Mouse (Mus musculus) kidney, embryonic 15.5 days (tissue): Measurements from ENCODE around the gene Gm10401. TPM values are rescaled to one million over a fixed set of nuclear protein-coding genes. Genes with fewer than 3 reads are reported as not detected.
"Not testable (repeated sequence)": the region's sequence is repeated elsewhere in the genome, so short reads cannot be mapped to it uniquely, and the experiment has no call there.

Source experiments
- ATAC-seq: fragments of 200-750 bp; cut with Nextera tagmentation; replicated peaks from 2 replicates; pipeline ENCODE4 v1.8.0; 2017; ENCODE audit warnings: moderate TSS enrichment; ENCODE audit not compliant: low FRiP score
- H3K27ac ChIP-seq: fragments of 300-500 bp; sonication (generic); 2 replicates; pipeline ENCODE4 v1.5.1; 2015; ENCODE audit warnings: mild to moderate bottlenecking, inconsistent platforms
- H3K27me3 ChIP-seq: fragments of 300-500 bp; sonication (generic); 2 replicates; pipeline ENCODE4 v1.6.1; 2015; ENCODE audit warnings: inconsistent platforms
- H3K36me3 ChIP-seq: fragments of 300-500 bp; sonication (generic); 2 replicates; pipeline ENCODE4 v1.6.1; 2015; ENCODE audit warnings: inconsistent platforms
- H3K4me1 ChIP-seq: fragments of 300-500 bp; sonication (generic); 2 replicates; pipeline ENCODE4 v1.6.1; 2015; ENCODE audit warnings: inconsistent platforms
- H3K4me2 ChIP-seq: fragments of 300-500 bp; sonication (generic); 2 replicates; pipeline ENCODE4 v1.6.1; 2015; ENCODE audit warnings: moderate library complexity, mild to moderate bottlenecking, inconsistent platforms
- H3K4me3 ChIP-seq: fragments of 300-500 bp; sonication (generic); replicated peaks from 2 replicates; pipeline ENCODE4 v1.5.1; 2015; ENCODE audit warnings: mild to moderate bottlenecking, inconsistent platforms
- H3K9ac ChIP-seq: fragments of 300-500 bp; sonication (generic); 2 replicates; pipeline ENCODE4 v1.6.1; 2015; ENCODE audit warnings: mild to moderate bottlenecking, inconsistent platforms
- H3K9me3 ChIP-seq: fragments of 300-500 bp; sonication (generic); replicated peaks from 2 replicates; pipeline ENCODE4 v1.6.1; 2016; ENCODE audit warnings: inconsistent platforms
- WGBS: fragments of 180-500 bp; shearing (Covaris S2); methylation state at CpG from one replicate; pipeline ENCODE4 v1.1.7; 2015; ENCODE audit warnings: mixed read lengths; 5-methylcytosine and 5-hydroxymethylcytosine counted together
- polyA plus RNA-seq: library from polyadenylated mRNA; unstranded; fragments of >200 nt; fragmentation: Nextera tagmentation; extraction: Ambion mirVana; gene quantifications from 2 replicates; pipeline ENCODE4 v1.2.1, GENCODE M21; 2015

Gene Gm10401
- polyA plus RNA-seq, 1 experiment from 2014 or later: 34.2 TPM

DNA sequence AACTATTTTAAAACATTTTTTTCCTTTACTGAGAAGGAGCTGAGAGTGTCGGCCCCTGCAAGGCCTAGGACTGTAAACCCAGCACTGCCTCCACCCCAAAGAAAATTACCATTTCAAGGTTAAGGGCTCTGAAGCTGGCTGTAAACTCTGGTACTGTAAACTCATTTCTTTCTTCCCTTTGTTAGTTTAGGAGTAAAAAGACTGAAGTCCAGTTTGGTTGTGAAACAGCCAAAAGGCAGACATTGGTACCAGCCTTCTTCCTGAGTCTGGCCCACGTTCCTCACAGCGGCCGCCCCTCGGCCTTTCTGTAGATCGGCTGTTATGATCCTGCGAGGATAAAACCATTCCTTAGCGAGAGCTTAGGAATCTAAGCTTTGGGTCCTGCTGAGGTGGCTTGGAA is 16.4 kb upstream of the Gm10401 start:
- H3K27ac ChIP-seq: no peak overlapping the region
- H3K4me1 ChIP-seq: peaks cover 15% of the 10 kb centered on the region
- WGBS: 90% methylated on average over 8 of the region's 8 CpGs
- no peak for ATAC-seq
- H3K9ac ChIP-seq: no peak overlapping the region
- H3K9me3 ChIP-seq: no peaks in the 10 kb centered on the region
- peaks cover 60% of the 10 kb centered on the region for H3K36me3 ChIP-seq
- H3K4me3 ChIP-seq: no peak overlapping the region
- no peaks in the 10 kb centered on the region for H3K27me3 ChIP-seq
- H3K4me2 ChIP-seq: no peak overlapping the region

DNA sequence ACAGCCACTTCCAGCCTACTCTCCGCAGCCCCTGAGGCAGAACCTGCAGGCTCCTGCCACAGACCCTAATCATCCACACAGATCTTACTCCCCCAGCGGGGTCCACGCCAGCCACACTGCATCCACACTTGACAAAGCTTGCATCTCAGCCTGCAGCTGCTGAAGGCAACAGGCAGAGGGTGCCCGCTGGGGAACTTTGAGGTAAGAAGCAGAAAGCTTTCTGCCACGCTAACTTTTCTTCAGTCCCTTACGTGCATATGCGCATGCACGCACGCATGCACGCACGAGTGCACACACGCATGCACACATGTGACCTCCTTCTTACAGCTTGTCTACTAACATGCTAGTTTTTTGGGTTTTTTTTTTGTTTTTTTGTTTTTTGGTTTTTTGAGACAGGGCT is 15.1 kb upstream of the Gm10401 start:
- 80% methylated on average over 12 of the region's 12 CpGs for WGBS
- no peaks in the 10 kb centered on the region for H3K27me3 ChIP-seq
- ATAC-seq: no peak
- H3K4me3 ChIP-seq: no peak overlapping the region
- H3K27ac ChIP-seq: no peak overlapping the region
- no peak overlapping the region for H3K9ac ChIP-seq
- no peaks in the 10 kb centered on the region for H3K9me3 ChIP-seq
- H3K36me3 ChIP-seq: peaks cover 60% of the 10 kb centered on the region
- H3K4me2 ChIP-seq: no peak overlapping the region
- peaks cover 5% of the 10 kb centered on the region for H3K4me1 ChIP-seq

DNA sequence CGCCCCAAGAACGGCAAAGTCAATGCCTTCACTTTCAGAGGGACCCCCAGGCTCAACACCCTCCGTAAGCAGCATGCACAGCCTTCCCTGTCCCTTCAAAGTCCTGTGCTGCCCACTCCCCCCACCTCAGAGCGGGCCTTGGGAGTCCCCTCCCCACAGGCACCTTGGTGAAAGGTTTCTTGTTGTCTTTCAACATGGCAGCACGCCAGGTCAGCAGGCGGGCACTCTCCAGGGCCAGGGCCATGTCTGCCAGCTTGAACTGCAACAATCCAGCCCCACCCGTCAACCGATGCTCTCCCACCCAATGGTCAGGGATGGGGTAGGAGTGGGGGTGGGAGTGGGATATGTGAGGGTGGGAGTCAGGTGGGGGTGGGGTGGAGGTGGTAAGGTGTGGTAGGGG is 13.1 kb upstream of the Gm10401 start:
- Histone ChIP-seq H3K4me2 (no peak overlapping the region), H3K36me3 (peaks cover 57% of the 10 kb centered on the region), H3K27ac (no peak overlapping the region), H3K4me1 (peaks cover 4% of the 10 kb centered on the region; the same call in 1 of the 2 replicates), H3K9me3 (no peaks in the 10 kb centered on the region), H3K27me3 (no peaks in the 10 kb centered on the region), H3K9ac (no peak overlapping the region), H3K4me3 (no peak overlapping the region)
- no peak for ATAC-seq
- WGBS: 89% methylated on average over 8 of the region's 8 CpGs

GRCm38 (mm10) chr5:115103253-115103652 is 5.2 kb upstream of the Gm10401 start:
- H3K9me3 ChIP-seq, H3K4me2 ChIP-seq, H3K9ac ChIP-seq, H3K4me1 ChIP-seq, ATAC-seq, H3K27ac ChIP-seq, H3K4me3 ChIP-seq, H3K27me3 ChIP-seq: not testable (repeated sequence)
- 96% methylated on average over 23 of the region's 23 CpGs for WGBS
- H3K36me3 ChIP-seq: peaks cover 47% of the 10 kb centered on the region

- Histone ChIP-seq H3K4me1 (no peaks in the 10 kb centered on the region), H3K4me3 (no peak overlapping the region), H3K9me3 (no peaks in the 10 kb centered on the region), H3K36me3 (peaks cover 51% of the 10 kb centered on the region), H3K4me2 (no peak overlapping the region), H3K27ac (no peak overlapping the region), H3K9ac (no peak overlapping the region), H3K27me3 (no peaks in the 10 kb centered on the region)
- whole genome bisulfite sequencing: 85% methylated on average over 2 of the region's 2 CpGs
- no peak for ATAC-seq
Observed at GRCm38 (mm10) chr5:115102231-115102630, 4.1 kb upstream of the Gm10401 start.

DNA sequence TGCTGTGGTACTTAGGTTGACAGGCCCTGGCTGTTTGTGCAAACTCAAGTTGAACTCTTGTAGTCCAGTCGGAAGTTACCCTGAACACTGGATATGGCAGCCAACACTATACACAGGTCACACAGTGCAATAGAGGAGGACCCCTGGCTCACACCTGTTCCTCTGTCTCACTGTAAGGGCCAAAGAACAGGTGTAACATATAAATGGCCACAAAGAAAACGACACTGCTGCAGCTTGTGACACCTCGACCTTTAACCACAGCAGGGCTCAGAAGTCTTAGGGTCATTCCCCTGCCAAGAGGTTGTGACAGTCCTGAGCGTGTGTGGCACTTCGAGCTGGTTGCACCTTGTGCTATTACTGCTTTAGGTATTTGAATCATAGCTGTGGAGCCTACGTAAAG is 2.4 kb upstream of the Gm10401 start:
- Histone ChIP-seq H3K27me3 (no peaks in the 10 kb centered on the region), H3K4me1 (no peaks in the 10 kb centered on the region), H3K4me3 (no peak overlapping the region), H3K36me3 (peaks cover 64% of the 10 kb centered on the region), H3K9ac (no peak overlapping the region), H3K4me2 (no peak overlapping the region), H3K9me3 (no peaks in the 10 kb centered on the region), H3K27ac (no peak overlapping the region)
- 71% methylated on average over 6 of the region's 6 CpGs for WGBS
- no peak for ATAC-seq

DNA sequence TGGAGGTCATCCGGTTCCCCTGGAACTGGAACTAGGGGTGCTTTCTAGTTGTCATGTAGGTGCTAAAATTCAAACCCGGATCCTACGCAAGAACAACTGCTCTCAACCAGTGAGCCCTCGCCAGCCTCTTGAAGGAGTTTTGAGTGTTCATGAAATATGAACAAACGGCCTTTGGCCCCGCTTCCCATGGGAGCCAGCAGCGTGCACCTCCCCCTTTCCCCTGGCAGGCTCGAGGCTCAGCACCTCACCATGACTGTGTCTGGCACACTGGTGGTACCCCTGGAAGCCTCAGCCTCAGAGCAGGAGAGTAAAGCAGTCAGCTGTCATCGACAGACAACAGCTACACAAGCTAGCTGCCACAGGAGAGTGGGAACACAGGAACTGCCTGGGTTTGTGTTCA is 1.9 kb upstream of the Gm10401 start:
- no peak overlapping the region for H3K27ac ChIP-seq
- peaks cover 69% of the 10 kb centered on the region for H3K36me3 ChIP-seq
- no peak overlapping the region for H3K4me3 ChIP-seq
- H3K9ac ChIP-seq: no peak overlapping the region
- WGBS: 79% methylated on average over 9 of the region's 9 CpGs
- no peak overlapping the region for H3K4me2 ChIP-seq
- H3K9me3 ChIP-seq: no peaks in the 10 kb centered on the region
- ATAC-seq: no peak
- no peaks in the 10 kb centered on the region for H3K27me3 ChIP-seq
- no peaks in the 10 kb centered on the region for H3K4me1 ChIP-seq

GRCm38 (mm10) chr5:115099530-115099929 is 1.4 kb upstream of the Gm10401 start:
- ATAC-seq: no peak

GRCm38 (mm10) chr5:115091776-115092175 is 6.3 kb downstream of the Gm10401 start:
- Histone ChIP-seq H3K4me1 (no peaks in the 10 kb centered on the region), H3K4me3 (no peak overlapping the region), H3K36me3 (peaks cover 99% of the 10 kb centered on the region), H3K27ac (no peak overlapping the region), H3K9ac (no peak overlapping the region), H3K27me3 (no peaks in the 10 kb centered on the region), H3K9me3 (no peaks in the 10 kb centered on the region), H3K4me2 (no peak overlapping the region)
- WGBS: 79% methylated on average over 6 of the region's 6 CpGs
- no peak for ATAC-seq

More at GRCm38 (mm10) chr5:115099530-115099929, 1.4 kb upstream of the Gm10401 start:
- no peak overlapping the region for H3K9ac ChIP-seq
- no peaks in the 10 kb centered on the region for H3K27me3 ChIP-seq
- H3K9me3 ChIP-seq: no peaks in the 10 kb centered on the region
- no peaks in the 10 kb centered on the region for H3K4me1 ChIP-seq
- 82% methylated on average over 5 of the region's 5 CpGs for WGBS
- no peak overlapping the region for H3K4me2 ChIP-seq
- peaks cover 70% of the 10 kb centered on the region for H3K36me3 ChIP-seq
- no peak overlapping the region for H3K27ac ChIP-seq
- no peak overlapping the region for H3K4me3 ChIP-seq

DNA sequence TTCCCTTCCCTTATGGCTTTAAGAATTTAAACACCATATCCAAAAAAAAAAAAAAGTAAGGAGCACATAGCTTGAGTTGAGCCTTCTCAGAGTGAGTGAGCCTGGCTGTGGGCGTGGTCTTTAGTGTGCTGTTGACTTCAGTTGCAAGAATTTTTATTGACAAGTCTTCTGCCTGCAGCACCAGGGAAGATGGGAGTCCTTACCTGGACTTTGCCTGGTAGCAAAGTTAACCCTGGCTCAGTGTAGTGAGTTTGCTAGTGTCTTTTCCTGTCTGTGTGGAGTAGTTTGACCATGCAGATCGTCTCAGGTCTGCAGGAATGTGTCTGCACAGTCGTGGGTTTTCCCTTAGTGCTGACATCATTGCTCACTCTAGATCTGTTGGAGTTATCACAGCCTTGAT is 7.1 kb downstream of the Gm10401 start:
- Histone ChIP-seq H3K27me3 (no peaks in the 10 kb centered on the region), H3K9ac (no peak overlapping the region), H3K4me2 (no peak overlapping the region), H3K4me1 (no peaks in the 10 kb centered on the region), H3K9me3 (no peaks in the 10 kb centered on the region), H3K36me3 (peaks cover 99% of the 10 kb centered on the region), H3K27ac (no peak overlapping the region), H3K4me3 (no peak overlapping the region)
- no peak for ATAC-seq
- 70% methylated on average over 3 of the region's 3 CpGs for WGBS

DNA sequence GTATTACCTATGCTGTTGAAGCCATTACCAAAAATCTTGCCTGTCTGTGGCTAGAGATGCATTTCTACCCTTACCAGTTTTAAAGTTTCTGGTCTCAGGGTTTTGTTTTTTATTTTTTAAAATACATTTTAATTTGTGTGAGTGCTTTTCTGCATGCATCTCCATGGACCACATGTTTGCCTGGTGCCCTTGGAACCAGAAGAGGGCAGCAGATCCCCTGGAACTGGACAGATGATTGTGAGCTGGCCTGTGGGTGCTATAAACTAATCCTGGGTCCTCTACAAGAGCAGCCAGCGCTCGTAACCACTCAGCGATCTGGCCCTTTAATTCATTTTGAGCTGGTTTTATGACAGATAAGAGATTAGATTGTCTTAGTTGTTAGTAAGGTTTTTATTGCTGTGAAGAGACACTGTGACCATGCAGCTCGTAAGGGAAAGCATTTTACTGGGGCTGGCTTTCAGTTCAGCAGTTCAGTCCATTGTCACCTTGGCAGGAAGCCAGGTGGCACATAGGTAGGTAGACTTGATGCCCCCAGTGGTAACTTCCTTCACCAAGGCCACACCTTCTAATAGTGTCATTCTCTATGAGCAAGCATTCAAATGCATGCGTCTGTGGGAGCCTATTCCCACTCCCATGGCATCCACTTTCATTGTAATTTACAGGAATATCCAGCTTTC is 8.4 kb downstream of the Gm10401 start:
- H3K36me3 ChIP-seq: peaks cover 97% of the 10 kb centered on the region
- H3K4me3 ChIP-seq: no peak overlapping the region
- no peaks in the 10 kb centered on the region for H3K9me3 ChIP-seq
- H3K4me2 ChIP-seq: no peak overlapping the region
- no peak overlapping the region for H3K9ac ChIP-seq
- H3K4me1 ChIP-seq: no peaks in the 10 kb centered on the region
- H3K27ac ChIP-seq: no peak overlapping the region
- 91% methylated on average over 5 of the region's 5 CpGs for WGBS
- no peak for ATAC-seq
- H3K27me3 ChIP-seq: no peaks in the 10 kb centered on the region

DNA sequence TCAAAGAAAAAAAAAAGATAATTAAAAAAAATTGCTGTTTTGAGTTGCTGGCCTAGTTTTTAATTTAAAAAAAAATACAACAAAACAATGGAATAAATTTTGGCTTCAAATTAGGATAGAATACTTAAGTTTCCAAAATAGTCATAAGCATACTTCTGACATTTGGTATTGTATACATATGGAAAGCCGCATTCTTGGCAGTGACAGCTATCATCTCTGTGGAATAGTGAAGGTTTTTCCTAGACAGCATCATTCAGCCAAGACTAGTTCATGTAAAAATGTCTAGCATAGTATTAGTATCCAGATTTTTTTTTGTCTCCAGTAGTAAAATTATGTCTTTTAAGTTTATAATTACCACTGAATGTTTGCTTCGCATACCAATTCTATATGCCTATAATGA is 12.4 kb downstream of the Gm10401 start:
- no peaks in the 10 kb centered on the region for H3K4me1 ChIP-seq
- no peak overlapping the region for H3K27ac ChIP-seq
- WGBS: 99% methylated on average over 2 of the region's 2 CpGs
- H3K4me3 ChIP-seq: no peak overlapping the region
- peaks cover 96% of the 10 kb centered on the region for H3K36me3 ChIP-seq
- no peak overlapping the region for H3K4me2 ChIP-seq
- H3K27me3 ChIP-seq: no peaks in the 10 kb centered on the region
- no peak for ATAC-seq
- no peak overlapping the region for H3K9ac ChIP-seq
- no peaks in the 10 kb centered on the region for H3K9me3 ChIP-seq

GRCm38 (mm10) chr5:115083492-115083891 is 14.6 kb downstream of the Gm10401 start:
- WGBS: 83% methylated on average over 6 of the region's 6 CpGs
- no peak for ATAC-seq
- peaks cover 80% of the 10 kb centered on the region for H3K36me3 ChIP-seq

More at GRCm38 (mm10) chr5:115083492-115083891, 14.6 kb downstream of the Gm10401 start:
- H3K27me3 ChIP-seq: no peaks in the 10 kb centered on the region
- H3K4me1 ChIP-seq: no peaks in the 10 kb centered on the region
- no peak overlapping the region for H3K9ac ChIP-seq
- H3K9me3 ChIP-seq: no peaks in the 10 kb centered on the region
- no peak overlapping the region for H3K4me3 ChIP-seq
- H3K4me2 ChIP-seq: no peak overlapping the region
- H3K27ac ChIP-seq: no peak overlapping the region
